Mouse (Mus musculus) embryonic fibroblast, embryonic 13.5 days (primary cell): ENCODE results near the gene Gjb6.

Experiments
- CTCF ChIP-seq: IDR thresholded peaks from 2 replicates; pipeline ENCODE4 v1.5.1; 2011; ENCODE audit warnings: mild to moderate bottlenecking, control low read depth, low read length, moderate library complexity, borderline replicate concordance; ENCODE audit not compliant: insufficient read depth
- POLR2A ChIP-seq: IDR thresholded peaks from 2 replicates; pipeline ENCODE4 v1.6.1; 2011; ENCODE audit warnings: low read depth, mild to moderate bottlenecking, control low read depth, low read length, moderate library complexity

GRCm38 (mm10) chr14:57095855-57096254, 37.6 kb downstream of the Gjb6 start:
- TF ChIP-seq POLR2A (no peak), CTCF (no peak)
